Mouse (Mus musculus): ENCODE measurements at regions not wholly inside any gene's neighbourhood (a gene's known extent, or its start where the extent isn't known, plus 50 kb on each side); places are given as distances from the start of the nearest gene placed in this dataset.
A peak's percentile ranks its signal among the peaks of the same experiment; 100 is the strongest.

DNA sequence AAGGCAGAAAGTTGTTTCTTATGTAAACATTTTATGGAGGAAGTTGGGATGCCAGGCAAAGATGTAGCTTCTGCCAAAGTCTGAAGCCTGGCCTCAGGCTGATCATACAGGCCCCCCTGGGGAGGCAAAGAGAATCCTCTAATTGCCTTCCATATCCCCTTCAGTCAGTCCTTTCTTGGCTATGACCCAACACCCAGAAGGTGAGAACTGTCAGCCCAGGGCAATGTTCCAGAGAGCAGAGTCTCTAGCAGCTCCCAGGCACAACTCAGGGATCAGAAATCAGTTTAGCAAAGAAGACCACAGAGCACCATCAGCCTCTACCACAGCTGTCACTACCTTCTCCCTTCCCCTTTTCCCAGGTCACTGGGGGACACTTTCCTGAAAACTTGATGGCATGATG lies 410.9 kb upstream of the Vstm2b start:
- no peak overlapping the region for H3K4me3 ChIP-seq (ENCODE audit: low read depth, low read length)
- H3K27ac ChIP-seq (ENCODE audit: low read depth): no peak overlapping the region
- no peaks in the 10 kb centered on the region for H3K9me3 ChIP-seq (ENCODE audit: low read depth, low read length)
- no peak overlapping the region for H3K9ac ChIP-seq
- no peaks in the 10 kb centered on the region for H3K4me1 ChIP-seq (ENCODE audit: insufficient read depth)
- DNase-seq: peak; percentile 10
- no peak for ATAC-seq (ENCODE audit: insufficient read depth)
- no peak for TF ChIP-seq CTCF (IDR thresholded peaks at IDR 0.05; ENCODE audit: low read depth)
- H3K4me2 ChIP-seq: no peak overlapping the region
- H3K36me3 ChIP-seq (ENCODE audit: insufficient read depth): no peaks in the 10 kb centered on the region
- no peaks in the 10 kb centered on the region for H3K27me3 ChIP-seq (ENCODE audit: insufficient read depth, low read length)

DNA sequence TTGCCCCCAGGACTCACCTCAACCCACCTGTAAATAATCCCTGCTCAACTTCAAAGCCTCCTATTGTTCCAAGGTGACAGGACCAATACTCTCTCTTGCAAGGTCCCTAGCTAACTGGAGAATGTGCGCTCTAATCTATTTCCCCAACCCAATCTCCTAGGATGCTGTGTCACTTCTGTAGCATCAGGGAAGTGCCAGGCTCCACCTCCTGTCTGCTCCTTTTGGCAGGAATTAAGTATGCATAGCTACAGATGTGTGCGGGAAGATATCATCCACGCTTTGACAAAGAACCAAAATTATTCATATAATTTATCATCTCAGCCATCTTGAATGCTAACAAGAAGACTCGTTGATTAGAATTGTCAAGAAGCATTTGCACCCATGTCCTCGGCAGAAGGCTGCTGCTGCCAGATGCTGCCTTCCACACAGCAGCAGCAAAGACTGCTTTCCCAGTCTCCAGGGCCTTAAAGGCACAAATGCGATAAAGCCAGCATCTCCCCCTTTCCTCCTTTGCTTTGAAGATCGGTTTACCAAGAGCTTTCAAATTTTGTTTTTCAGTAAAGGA lies 375.3 kb upstream of the Vstm2b start:
- H3K4me2 ChIP-seq: no peak overlapping the region
- no peak for DNase-seq
- no peak overlapping the region for H3K4me3 ChIP-seq (ENCODE audit: low read depth, low read length)
- H3K9ac ChIP-seq: no peak overlapping the region
- H3K36me3 ChIP-seq (ENCODE audit: insufficient read depth): no peaks in the 10 kb centered on the region
- H3K27ac ChIP-seq (ENCODE audit: low read depth): no peak overlapping the region
- H3K27me3 ChIP-seq (ENCODE audit: insufficient read depth, low read length): no peaks in the 10 kb centered on the region
- no peak for ATAC-seq (ENCODE audit: insufficient read depth)
- no peak for TF ChIP-seq CTCF (IDR thresholded peaks at IDR 0.05; ENCODE audit: low read depth)
- no peaks in the 10 kb centered on the region for H3K4me1 ChIP-seq (ENCODE audit: insufficient read depth)
- WGBS: 69% methylated on average over 7 of the region's 7 CpGs
- H3K9me3 ChIP-seq (ENCODE audit: low read depth, low read length): no peaks in the 10 kb centered on the region

DNA sequence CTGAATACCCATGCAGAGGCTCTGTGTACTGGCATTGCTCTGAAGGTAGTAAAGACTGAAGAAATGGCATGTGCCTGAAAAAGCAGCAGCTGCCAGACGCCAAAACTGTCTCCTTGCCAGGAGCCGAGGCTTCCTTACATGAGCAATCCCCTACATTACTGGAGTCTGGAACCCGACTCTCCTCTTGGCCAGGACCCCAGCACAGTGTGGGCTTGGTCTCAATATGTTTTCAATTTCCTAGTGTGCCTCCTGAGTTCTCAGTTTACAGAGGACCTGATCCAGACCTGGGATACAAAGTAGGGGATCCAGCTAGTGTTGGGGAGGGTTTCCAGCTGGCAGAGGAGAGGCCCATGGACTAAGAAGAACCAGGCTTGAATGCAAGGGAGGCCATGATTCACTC lies 361.5 kb upstream of the Vstm2b start:
- 59% methylated on average over 3 of the region's 3 CpGs for WGBS
- ATAC-seq (ENCODE audit: insufficient read depth): no peak
- Histone ChIP-seq H3K4me2 (no peak overlapping the region), H3K27me3 (ENCODE audit: insufficient read depth, low read length) (no peaks in the 10 kb centered on the region), H3K4me1 (ENCODE audit: insufficient read depth) (no peaks in the 10 kb centered on the region), H3K4me3 (ENCODE audit: low read depth, low read length) (no peak overlapping the region), H3K9me3 (ENCODE audit: low read depth, low read length) (no peaks in the 10 kb centered on the region), H3K27ac (ENCODE audit: low read depth) (no peak overlapping the region), H3K36me3 (ENCODE audit: insufficient read depth) (no peaks in the 10 kb centered on the region), H3K9ac (no peak overlapping the region)
- TF ChIP-seq CTCF (IDR thresholded peaks at IDR 0.05; ENCODE audit: low read depth): no peak
- peak; percentile 3 for DNase-seq

DNA sequence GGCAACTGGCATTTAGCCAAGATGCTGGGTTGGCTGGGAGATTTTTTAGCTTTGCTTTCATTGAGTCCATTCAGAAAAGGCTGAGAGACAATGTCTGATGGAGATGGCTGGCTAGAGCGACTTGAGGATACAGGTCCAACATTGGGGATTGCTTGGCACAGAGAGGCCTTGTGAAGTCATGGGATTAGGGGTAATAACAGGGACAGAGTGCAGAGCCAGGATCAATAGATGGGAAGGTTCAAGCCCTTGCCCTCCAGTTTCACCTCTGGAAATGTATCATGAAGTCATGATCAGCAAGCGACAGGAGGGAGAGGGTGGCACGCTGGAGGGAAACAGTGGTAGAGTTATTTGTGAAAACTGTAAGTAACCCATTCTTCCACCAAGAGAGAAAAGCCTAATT lies 360.5 kb upstream of the Vstm2b start:
- Histone ChIP-seq H3K4me1 (ENCODE audit: insufficient read depth) (no peaks in the 10 kb centered on the region), H3K27ac (ENCODE audit: low read depth) (no peak overlapping the region), H3K9me3 (ENCODE audit: low read depth, low read length) (no peaks in the 10 kb centered on the region), H3K36me3 (ENCODE audit: insufficient read depth) (no peaks in the 10 kb centered on the region), H3K9ac (no peak overlapping the region), H3K4me3 (ENCODE audit: low read depth, low read length) (no peak overlapping the region), H3K4me2 (no peak overlapping the region), H3K27me3 (ENCODE audit: insufficient read depth, low read length) (no peaks in the 10 kb centered on the region)
- no peak for TF ChIP-seq CTCF (IDR thresholded peaks at IDR 0.05; ENCODE audit: low read depth)
- 75% methylated on average over 3 of the region's 3 CpGs for WGBS
- ATAC-seq (ENCODE audit: insufficient read depth) (no peak), DNase-seq (no peak)

DNA sequence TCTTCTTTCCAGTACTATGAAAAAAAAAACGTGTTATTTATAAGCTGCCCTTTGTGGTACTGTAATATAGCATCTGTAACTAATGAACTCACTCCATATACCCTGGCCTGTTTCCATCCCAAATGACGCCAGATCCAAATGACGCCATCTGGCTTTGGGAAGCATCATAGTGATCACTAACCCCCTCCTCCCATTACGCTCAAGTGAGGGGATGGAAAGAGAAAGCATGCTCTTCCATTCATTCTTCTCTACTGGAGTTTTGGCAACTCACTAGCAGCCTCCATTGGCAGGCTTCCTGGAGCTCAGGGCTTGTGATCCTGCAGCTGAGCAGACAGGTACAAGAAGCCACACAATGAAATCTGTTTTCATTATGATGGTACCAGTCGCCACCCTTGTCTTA lies 358.3 kb upstream of the Vstm2b start:
- Histone ChIP-seq H3K27me3 (ENCODE audit: insufficient read depth, low read length) (no peaks in the 10 kb centered on the region), H3K9ac (no peak overlapping the region), H3K36me3 (ENCODE audit: insufficient read depth) (no peaks in the 10 kb centered on the region), H3K9me3 (ENCODE audit: low read depth, low read length) (no peaks in the 10 kb centered on the region), H3K4me1 (ENCODE audit: insufficient read depth) (no peaks in the 10 kb centered on the region), H3K27ac (ENCODE audit: low read depth) (no peak overlapping the region), H3K4me2 (no peak overlapping the region), H3K4me3 (ENCODE audit: low read depth, low read length) (no peak overlapping the region)
- ATAC-seq (ENCODE audit: insufficient read depth) (no peak), DNase-seq (no peak)
- TF ChIP-seq CTCF (IDR thresholded peaks at IDR 0.05; ENCODE audit: low read depth): no peak
- WGBS: 57% methylated on average over 5 of the region's 5 CpGs

DNA sequence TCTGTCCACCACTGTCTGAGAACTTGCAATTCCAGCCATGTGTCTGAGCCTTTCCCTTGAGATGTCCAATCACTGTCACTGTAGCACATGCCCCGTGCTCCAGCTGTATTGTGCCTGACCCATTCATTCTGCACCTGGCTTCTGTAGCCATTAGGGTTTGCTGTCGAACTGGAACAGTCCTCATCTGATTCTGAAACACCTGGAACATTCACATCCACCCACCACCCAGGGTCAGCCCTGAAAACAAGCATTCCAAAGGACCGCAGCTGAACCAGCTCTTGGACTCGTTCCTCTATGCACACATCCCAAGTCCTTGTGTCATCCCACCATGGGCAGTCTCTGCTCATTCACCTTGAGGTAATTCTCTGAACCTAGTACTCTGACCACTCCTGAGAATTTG lies 356.8 kb upstream of the Vstm2b start:
- Histone ChIP-seq H3K27me3 (ENCODE audit: insufficient read depth, low read length) (no peaks in the 10 kb centered on the region), H3K27ac (ENCODE audit: low read depth) (no peak overlapping the region), H3K36me3 (ENCODE audit: insufficient read depth) (no peaks in the 10 kb centered on the region), H3K4me1 (ENCODE audit: insufficient read depth) (no peaks in the 10 kb centered on the region), H3K9me3 (ENCODE audit: low read depth, low read length) (no peaks in the 10 kb centered on the region), H3K4me2 (no peak overlapping the region), H3K4me3 (ENCODE audit: low read depth, low read length) (no peak overlapping the region), H3K9ac (no peak overlapping the region)
- no peak for TF ChIP-seq CTCF (IDR thresholded peaks at IDR 0.05; ENCODE audit: low read depth)
- ATAC-seq (ENCODE audit: insufficient read depth) (no peak), DNase-seq (no peak)
- WGBS: 72% methylated on average over 4 of the region's 4 CpGs

DNA sequence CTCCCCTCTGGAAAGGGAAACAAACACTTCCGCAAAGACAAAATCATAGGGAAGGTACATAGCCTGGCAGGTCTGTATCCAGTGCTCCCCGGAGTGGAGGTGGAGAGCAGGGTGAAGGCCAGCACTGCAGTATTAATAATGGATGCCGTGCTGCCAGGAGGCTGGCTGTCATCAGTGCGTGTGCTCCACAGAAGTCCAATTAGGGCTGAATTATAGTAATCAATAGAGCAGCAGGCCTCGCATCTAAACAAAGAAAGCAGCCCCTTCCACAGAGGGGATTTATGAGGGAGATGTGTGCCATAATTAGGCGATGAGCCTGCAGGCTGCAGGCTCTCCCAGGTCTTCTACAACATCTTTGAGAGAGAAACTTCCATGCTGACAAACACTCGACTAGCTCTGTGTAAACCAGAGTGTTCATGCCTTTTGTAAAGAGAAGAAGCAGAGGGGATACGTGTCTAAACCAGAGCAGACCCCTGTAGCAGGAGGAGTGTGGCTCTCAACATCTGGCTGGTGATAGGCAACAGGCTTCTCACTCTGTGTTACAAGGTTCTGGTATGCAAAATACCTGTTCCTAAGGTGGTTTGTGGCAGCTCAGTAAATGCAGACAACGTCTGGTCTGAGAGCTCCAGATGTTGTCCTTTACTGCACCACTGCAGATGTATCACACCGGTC lies 334.5 kb upstream of the Vstm2b start:
- Histone ChIP-seq H3K4me2 (no peak overlapping the region), H3K36me3 (ENCODE audit: insufficient read depth) (no peaks in the 10 kb centered on the region), H3K9me3 (ENCODE audit: low read depth, low read length) (no peaks in the 10 kb centered on the region), H3K4me3 (ENCODE audit: low read depth, low read length) (no peak overlapping the region), H3K27ac (ENCODE audit: low read depth) (no peak overlapping the region), H3K4me1 (ENCODE audit: insufficient read depth) (no peaks in the 10 kb centered on the region), H3K27me3 (ENCODE audit: insufficient read depth, low read length) (no peaks in the 10 kb centered on the region), H3K9ac (no peak overlapping the region)
- no peak for TF ChIP-seq CTCF (IDR thresholded peaks at IDR 0.05; ENCODE audit: low read depth)
- DNase-seq (no peak), ATAC-seq (ENCODE audit: insufficient read depth) (no peak)
- 79% methylated on average over 10 of the region's 10 CpGs for WGBS

Data from lung, embryonic 14.5 days (tissue).